Mouse (Mus musculus): ENCODE data around the gene Tbca. TPM values are rescaled to one million over a fixed set of nuclear protein-coding genes. Genes with fewer than 3 reads are reported as not detected.

Gene Tbca
- polyA plus RNA-seq, 1 experiment from 2014 or later: 82.7 TPM

- WGBS (ENCODE audit: insufficient replicate concordance): 13% methylated on average over 9 of the region's 9 CpGs
- Histone ChIP-seq H3K4me3 (ENCODE audit: low read depth, low read length) (no peak overlapping the region), H3K4me2 (ENCODE audit: low read depth, low read length) (peak overlapping the region; percentile 44), H3K9ac (ENCODE audit: low read depth, low read length) (no peak overlapping the region), H3K27me3 (ENCODE audit: control insufficient read depth, insufficient read depth, low read depth, low read length) (no peaks in the 10 kb centered on the region), H3K27ac (ENCODE audit: low read length) (peak overlapping the region; percentile 41; the same call in 1 of the 2 replicates), H3K4me1 (ENCODE audit: control insufficient read depth, low read depth, low read length) (no peaks in the 10 kb centered on the region; the same call in none of the 2 replicates), H3K36me3 (ENCODE audit: control insufficient read depth, insufficient read depth) (no peaks in the 10 kb centered on the region), H3K9me3 (replicated peaks; ENCODE audit: control insufficient read depth, low read length) (no peaks in the 10 kb centered on the region)
- peak; percentile 88 for ATAC-seq (ENCODE audit: low read depth)
Observed at GRCm38 (mm10) chr13:94806315-94807179, 17.8 kb downstream of the Tbca start.

DNA sequence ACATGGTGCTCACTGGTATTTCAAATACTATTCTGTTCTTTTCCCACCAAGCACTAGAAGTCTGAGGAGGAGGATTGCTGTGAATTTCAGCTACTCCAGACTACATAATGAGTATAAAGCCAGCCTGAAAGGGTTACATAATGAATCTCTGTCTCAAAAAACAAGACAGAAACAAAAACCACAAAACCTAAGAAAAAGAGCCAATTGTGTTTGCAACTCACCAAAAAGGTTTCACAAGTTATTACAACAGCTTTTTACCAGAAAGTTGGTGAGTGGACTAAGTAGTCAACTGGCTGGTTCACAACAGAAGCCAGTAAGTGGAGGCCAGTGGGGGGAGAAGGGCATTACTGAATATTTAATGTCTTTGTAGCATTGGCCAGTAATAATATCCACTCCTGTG, 19.9 kb downstream of the Tbca start:
- Histone ChIP-seq H3K9me3 (replicated peaks; ENCODE audit: control insufficient read depth, low read length) (no peaks in the 10 kb centered on the region), H3K27ac (ENCODE audit: low read length) (no peak overlapping the region), H3K27me3 (ENCODE audit: control insufficient read depth, insufficient read depth, low read depth, low read length) (no peaks in the 10 kb centered on the region), H3K4me1 (ENCODE audit: control insufficient read depth, low read depth, low read length) (no peaks in the 10 kb centered on the region; the same call in none of the 2 replicates), H3K36me3 (ENCODE audit: control insufficient read depth, insufficient read depth) (no peaks in the 10 kb centered on the region), H3K4me3 (ENCODE audit: low read depth, low read length) (no peak overlapping the region), H3K4me2 (ENCODE audit: low read depth, low read length) (no peak overlapping the region), H3K9ac (ENCODE audit: low read depth, low read length) (no peak overlapping the region)
- no peak for ATAC-seq (ENCODE audit: low read depth)

DNA sequence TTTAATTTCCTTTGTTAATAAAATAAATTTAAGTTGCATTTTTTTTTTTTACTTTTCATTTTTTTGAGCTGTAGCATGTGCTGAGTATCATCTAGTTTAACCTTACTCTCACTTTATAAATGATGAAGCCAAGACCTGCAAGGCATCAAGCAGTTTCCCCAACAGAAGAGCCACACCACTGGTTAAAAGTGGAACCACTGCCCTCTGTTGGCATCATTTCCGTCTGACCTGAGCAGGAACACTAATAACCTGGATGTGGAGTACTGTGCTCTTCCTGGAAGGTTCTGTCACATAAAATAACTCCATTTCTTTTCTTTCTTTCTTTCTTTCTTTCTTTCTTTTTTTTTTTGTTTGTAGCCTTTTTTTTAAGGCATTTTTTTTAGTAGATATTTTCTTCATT, 21.0 kb downstream of the Tbca start:
- Histone ChIP-seq H3K9ac (ENCODE audit: low read depth, low read length) (no peak overlapping the region), H3K27ac (ENCODE audit: low read length) (no peak overlapping the region), H3K4me2 (ENCODE audit: low read depth, low read length) (no peak overlapping the region), H3K9me3 (replicated peaks; ENCODE audit: control insufficient read depth, low read length) (no peaks in the 10 kb centered on the region), H3K4me3 (ENCODE audit: low read depth, low read length) (no peak overlapping the region), H3K27me3 (ENCODE audit: control insufficient read depth, insufficient read depth, low read depth, low read length) (no peaks in the 10 kb centered on the region), H3K36me3 (ENCODE audit: control insufficient read depth, insufficient read depth) (no peaks in the 10 kb centered on the region), H3K4me1 (ENCODE audit: control insufficient read depth, low read depth, low read length) (no peaks in the 10 kb centered on the region; the same call in none of the 2 replicates)
- ATAC-seq (ENCODE audit: low read depth): no peak
- WGBS (ENCODE audit: insufficient replicate concordance): 37% methylated on average over 1 of the region's 1 CpGs

DNA sequence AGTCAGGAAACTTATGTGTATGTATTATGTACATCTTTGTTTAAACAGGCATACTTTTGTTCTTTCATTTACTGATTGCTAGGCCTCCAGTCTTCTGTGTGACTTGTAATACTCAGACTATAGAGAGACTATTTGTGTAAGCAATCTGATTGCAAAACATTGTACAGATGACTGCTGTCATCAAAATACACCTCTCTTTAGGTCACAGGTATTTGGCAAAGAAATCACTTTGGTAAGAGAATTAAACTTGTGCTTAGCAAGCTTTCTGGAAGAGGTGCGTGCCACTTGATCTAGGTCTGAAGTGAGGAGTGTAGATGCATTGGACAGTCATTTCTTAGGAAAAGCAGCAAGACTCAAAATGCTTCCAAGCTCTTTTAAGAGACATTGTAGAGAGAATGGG, 22.7 kb downstream of the Tbca start:
- no peak overlapping the region for H3K27ac ChIP-seq (ENCODE audit: low read length)
- ATAC-seq (ENCODE audit: low read depth): no peak

GRCm38 (mm10) chr13:94813770-94814169, 25.1 kb downstream of the Tbca start:
- H3K9ac ChIP-seq (ENCODE audit: low read depth, low read length): no peak overlapping the region
- H3K36me3 ChIP-seq (ENCODE audit: control insufficient read depth, insufficient read depth): no peaks in the 10 kb centered on the region
- H3K4me3 ChIP-seq (ENCODE audit: low read depth, low read length): no peak overlapping the region
- ATAC-seq (ENCODE audit: low read depth): no peak
- no peak overlapping the region for H3K27ac ChIP-seq (ENCODE audit: low read length)
- WGBS (ENCODE audit: insufficient replicate concordance): 51% methylated on average over 3 of the region's 3 CpGs
- no peaks in the 10 kb centered on the region for H3K27me3 ChIP-seq (ENCODE audit: control insufficient read depth, insufficient read depth, low read depth, low read length)
- H3K4me2 ChIP-seq (ENCODE audit: low read depth, low read length): no peak overlapping the region
- no peaks in the 10 kb centered on the region for H3K9me3 ChIP-seq (replicated peaks; ENCODE audit: control insufficient read depth, low read length)
- H3K4me1 ChIP-seq (ENCODE audit: control insufficient read depth, low read depth, low read length): no peaks in the 10 kb centered on the region

More for the DNA sequence above, 22.7 kb downstream of the Tbca start:
- H3K9ac ChIP-seq (ENCODE audit: low read depth, low read length): no peak overlapping the region
- H3K27me3 ChIP-seq (ENCODE audit: control insufficient read depth, insufficient read depth, low read depth, low read length): no peaks in the 10 kb centered on the region
- no peak overlapping the region for H3K4me3 ChIP-seq (ENCODE audit: low read depth, low read length)
- no peaks in the 10 kb centered on the region for H3K9me3 ChIP-seq (replicated peaks; ENCODE audit: control insufficient read depth, low read length)
- 85% methylated on average over 1 of the region's 1 CpGs for WGBS (ENCODE audit: insufficient replicate concordance)
- H3K36me3 ChIP-seq (ENCODE audit: control insufficient read depth, insufficient read depth): no peaks in the 10 kb centered on the region
- H3K4me2 ChIP-seq (ENCODE audit: low read depth, low read length): no peak overlapping the region
- no peaks in the 10 kb centered on the region; the same call in none of the 2 replicates for H3K4me1 ChIP-seq (ENCODE audit: control insufficient read depth, low read depth, low read length)

- Histone ChIP-seq H3K27me3 (ENCODE audit: control insufficient read depth, insufficient read depth, low read depth, low read length) (no peaks in the 10 kb centered on the region), H3K9me3 (replicated peaks; ENCODE audit: control insufficient read depth, low read length) (no peaks in the 10 kb centered on the region), H3K27ac (ENCODE audit: low read length) (0 out of 2 replicates have a peak overlapping the region, but pooled peaks have one; percentile 6), H3K4me1 (ENCODE audit: control insufficient read depth, low read depth, low read length) (no peaks in the 10 kb centered on the region), H3K4me3 (ENCODE audit: low read depth, low read length) (no peak overlapping the region), H3K36me3 (ENCODE audit: control insufficient read depth, insufficient read depth) (no peaks in the 10 kb centered on the region), H3K4me2 (ENCODE audit: low read depth, low read length) (no peak overlapping the region), H3K9ac (ENCODE audit: low read depth, low read length) (no peak overlapping the region)
- ATAC-seq (ENCODE audit: low read depth): peak; percentile 84
- WGBS (ENCODE audit: insufficient replicate concordance): 57% methylated on average over 3 of the region's 3 CpGs
Observed at GRCm38 (mm10) chr13:94820516-94820915, 31.8 kb downstream of the Tbca start.

- Histone ChIP-seq H3K4me3 (ENCODE audit: low read depth, low read length) (no peak overlapping the region), H3K4me2 (ENCODE audit: low read depth, low read length) (no peak overlapping the region), H3K36me3 (ENCODE audit: control insufficient read depth, insufficient read depth) (no peaks in the 10 kb centered on the region), H3K9me3 (replicated peaks; ENCODE audit: control insufficient read depth, low read length) (no peaks in the 10 kb centered on the region), H3K9ac (ENCODE audit: low read depth, low read length) (no peak overlapping the region), H3K4me1 (ENCODE audit: control insufficient read depth, low read depth, low read length) (no peaks in the 10 kb centered on the region), H3K27me3 (ENCODE audit: control insufficient read depth, insufficient read depth, low read depth, low read length) (no peaks in the 10 kb centered on the region), H3K27ac (ENCODE audit: low read length) (no peak overlapping the region)
- 24% methylated on average over 2 of the region's 2 CpGs for WGBS (ENCODE audit: insufficient replicate concordance)
- ATAC-seq (ENCODE audit: low read depth): no peak
Observed at GRCm38 (mm10) chr13:94820956-94821355, 32.2 kb downstream of the Tbca start.

- no peak for ATAC-seq (ENCODE audit: low read depth)
- H3K4me1 ChIP-seq (ENCODE audit: control insufficient read depth, low read depth, low read length): peaks cover 3% of the 10 kb centered on the region; the same call in 1 of the 2 replicates
- no peaks in the 10 kb centered on the region for H3K9me3 ChIP-seq (replicated peaks; ENCODE audit: control insufficient read depth, low read length)
- H3K27me3 ChIP-seq (ENCODE audit: control insufficient read depth, insufficient read depth, low read depth, low read length): no peaks in the 10 kb centered on the region
- H3K9ac ChIP-seq (ENCODE audit: low read depth, low read length): no peak overlapping the region
- H3K36me3 ChIP-seq (ENCODE audit: control insufficient read depth, insufficient read depth): no peaks in the 10 kb centered on the region
- no peak overlapping the region for H3K4me3 ChIP-seq (ENCODE audit: low read depth, low read length)
- whole genome bisulfite sequencing (ENCODE audit: insufficient replicate concordance): 67% methylated on average over 5 of the region's 5 CpGs
- H3K4me2 ChIP-seq (ENCODE audit: low read depth, low read length): no peak overlapping the region
- H3K27ac ChIP-seq (ENCODE audit: low read length): no peak overlapping the region
Observed at GRCm38 (mm10) chr13:94826389-94826788, 37.7 kb downstream of the Tbca start.

- H3K4me1 ChIP-seq (ENCODE audit: control insufficient read depth, low read depth, low read length): peaks cover 3% of the 10 kb centered on the region; the same call in 1 of the 2 replicates
- H3K27ac ChIP-seq (ENCODE audit: low read length): no peak overlapping the region
- no peaks in the 10 kb centered on the region for H3K9me3 ChIP-seq (replicated peaks; ENCODE audit: control insufficient read depth, low read length)
- no peak for ATAC-seq (ENCODE audit: low read depth)
- H3K36me3 ChIP-seq (ENCODE audit: control insufficient read depth, insufficient read depth): no peaks in the 10 kb centered on the region
- no peak overlapping the region for H3K4me2 ChIP-seq (ENCODE audit: low read depth, low read length)
- WGBS (ENCODE audit: insufficient replicate concordance): 74% methylated on average over 2 of the region's 2 CpGs
- no peaks in the 10 kb centered on the region for H3K27me3 ChIP-seq (ENCODE audit: control insufficient read depth, insufficient read depth, low read depth, low read length)
- H3K4me3 ChIP-seq (ENCODE audit: low read depth, low read length): no peak overlapping the region
- H3K9ac ChIP-seq (ENCODE audit: low read depth, low read length): no peak overlapping the region
Observed at GRCm38 (mm10) chr13:94826986-94827385, 38.3 kb downstream of the Tbca start.

Measured in liver, embryonic 16.5 days (tissue).